Mouse (Mus musculus): ENCODE measurements around the gene Pde4b.

DNA sequence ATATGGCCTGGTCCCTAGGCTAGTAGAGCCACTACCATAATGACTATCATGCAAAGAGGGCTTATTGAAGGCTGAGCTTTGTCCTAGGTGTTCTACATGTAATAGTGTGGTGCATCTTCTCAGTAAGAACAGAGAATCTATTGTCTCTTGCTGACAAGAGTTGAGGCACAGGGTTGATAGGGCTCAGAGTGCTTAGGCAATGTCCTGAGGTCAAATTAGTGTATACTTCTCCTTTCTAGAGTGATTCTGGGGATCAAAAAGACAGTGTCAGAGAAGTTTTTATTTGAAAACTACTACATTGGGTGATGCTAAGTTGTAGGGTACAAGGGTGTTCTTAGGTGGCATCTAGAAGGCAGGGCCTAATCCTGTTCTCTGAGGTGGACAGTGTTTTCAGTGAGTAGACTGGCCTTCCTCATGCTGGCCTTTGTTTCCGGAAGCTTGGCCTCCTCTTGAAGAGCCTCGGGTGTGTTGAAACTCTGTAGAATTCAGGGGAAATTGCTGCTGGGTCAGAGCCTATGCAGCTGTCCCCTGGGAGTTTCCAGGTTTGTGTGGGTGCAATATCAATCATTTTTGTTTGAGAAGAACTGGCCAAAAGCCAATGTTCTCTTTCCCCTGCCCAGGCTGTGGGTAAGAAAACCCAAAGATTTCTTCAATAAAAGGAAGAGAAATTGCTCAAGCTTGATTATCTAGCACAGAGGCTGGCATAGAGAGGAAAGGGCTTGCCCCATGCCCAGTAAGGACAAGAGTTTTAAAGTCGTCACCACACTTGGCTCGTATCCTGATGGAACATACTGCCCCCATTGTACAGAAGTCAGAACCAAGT lies 536.7 kb downstream of the Pde4b start:
- TF ChIP-seq POLR2A (IDR thresholded peaks at IDR 0.05; ENCODE audit: borderline replicate concordance, control insufficient read depth, low read depth, low read length) (no peak), CTCF (IDR thresholded peaks at IDR 0.05; ENCODE audit: control insufficient read depth, insufficient read depth, low read length) (no peak)
